Mouse (Mus musculus) activated CD4-positive, CD25-positive, alpha-beta regulatory T cell (primary cell): ENCODE measurements around the gene Hace1. TPM values are rescaled to one million over a fixed set of nuclear protein-coding genes. Genes with fewer than 3 reads are reported as not detected.

ENCODE experiments used
- polyA plus RNA-seq, 2 experiments: library from polyadenylated mRNA; unstranded; fragments of 100-300 nt; shearing (Covaris generic); gene quantifications; one replicate each; pipeline ENCODE4 v1.2.1; 2017

Gene Hace1
- 10 to 100 TPM; 21.3 to 31.6 TPM for polyA plus RNA-seq

GRCm38 (mm10) chr10:45577731-45578297, at the start of gene Hace1:
Gene Hace1 (plus strand): TSS chr10:45577829.

Other genes with a start within 250 kb of the Hace1 start
- under 1 TPM in 1 of 2 experiments, not detected in 1; 0.07 TPM for gene Bves, start 242.1 kb upstream of the Hace1 start, polyA plus RNA-seq
- gene Lin28b, start 91.4 kb upstream of the Hace1 start, polyA plus RNA-seq = under 1 TPM; 0.04 to 0.29 TPM